Mouse (Mus musculus): ENCODE measurements around the gene Sfxn5. TPM values are rescaled to one million over a fixed set of nuclear protein-coding genes. Genes with fewer than 3 reads are reported as not detected.
A peak's percentile ranks its signal among the peaks of the same experiment; 100 is the strongest.

The Sfxn5 gene
- polyA plus RNA-seq, 1 experiment, result 172 TPM

DNA sequence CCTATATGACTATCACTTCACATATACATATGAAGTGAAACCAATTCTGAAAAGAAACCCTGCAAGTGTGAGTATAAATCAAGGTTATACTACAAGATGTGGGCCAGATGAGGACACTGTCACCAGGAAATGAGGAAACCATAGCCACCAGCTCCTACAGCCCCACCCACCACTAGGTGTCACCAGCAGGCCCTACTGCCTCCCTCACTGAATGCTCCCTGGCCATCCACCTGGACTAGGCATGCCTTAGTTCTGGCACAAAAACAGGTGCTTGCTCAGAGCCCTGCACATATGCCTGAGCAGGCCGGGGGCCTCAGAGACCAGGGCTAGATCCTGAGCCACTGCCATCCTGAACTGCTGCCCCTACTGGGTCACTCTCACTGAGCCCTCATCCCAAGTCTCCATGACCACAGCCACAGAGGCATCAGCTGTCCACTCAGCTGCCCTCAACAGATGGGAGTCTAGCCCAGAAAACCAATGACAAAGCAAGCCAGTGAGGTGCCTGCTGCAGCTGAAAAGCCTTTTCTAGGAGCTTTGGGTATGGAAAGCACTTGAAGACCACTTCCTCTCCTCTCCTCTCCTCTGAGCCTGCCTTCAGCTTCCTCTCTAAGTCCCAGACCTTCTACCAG lies 6.2 kb upstream of the Sfxn5 start:
- Histone ChIP-seq H3K27ac (ENCODE audit: insufficient read depth, low read length) (no peak overlapping the region), H3K4me3 (replicated peaks; ENCODE audit: insufficient read depth, low read depth, low read length) (no peak overlapping the region), H3K4me1 (ENCODE audit: control insufficient read depth, insufficient read depth, low read length) (peaks cover 19% of the 10 kb centered on the region), H3K27me3 (ENCODE audit: control insufficient read depth, insufficient read depth, low read length) (no peaks in the 10 kb centered on the region)
- DNase-seq, result peak; percentile 78 to 82
- WGBS, result 0% methylated on average over 1 of the region's 1 CpGs
- no peak for TF ChIP-seq POLR2A (IDR thresholded peaks at IDR 0.05; ENCODE audit: borderline replicate concordance, insufficient read depth, low read length)
- TF ChIP-seq CTCF (IDR thresholded peaks at IDR 0.05; ENCODE audit: borderline replicate concordance, insufficient read depth, low read depth, low read length), result peak; percentile 82; the same call in 1 of the 2 replicates

DNA sequence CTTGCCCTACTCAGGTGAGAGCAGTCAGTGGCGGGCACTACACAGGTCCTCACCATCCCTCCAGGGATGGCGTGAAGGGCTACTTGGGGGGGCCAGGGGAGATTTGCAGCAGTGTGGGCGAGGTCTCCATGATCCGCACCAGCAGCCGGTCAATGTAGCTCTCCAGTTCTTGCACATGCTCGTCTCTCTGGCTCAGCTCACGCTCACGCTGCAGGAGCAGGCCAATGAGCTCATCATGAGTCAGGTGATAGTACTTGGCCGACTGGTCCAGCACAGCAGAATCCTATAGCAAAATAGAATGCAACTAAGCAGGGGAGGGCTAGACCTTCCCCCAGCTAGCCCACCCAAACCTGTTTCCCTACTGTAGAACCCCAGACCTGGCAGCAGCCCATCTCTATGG lies 3.7 kb upstream of the Sfxn5 start:
- H3K27me3 ChIP-seq (ENCODE audit: control insufficient read depth, insufficient read depth, low read length), result no peaks in the 10 kb centered on the region
- TF ChIP-seq POLR2A (IDR thresholded peaks at IDR 0.05; ENCODE audit: borderline replicate concordance, insufficient read depth, low read length), result no peak
- TF ChIP-seq CTCF (IDR thresholded peaks at IDR 0.05; ENCODE audit: borderline replicate concordance, insufficient read depth, low read depth, low read length), result no peak
- H3K27ac ChIP-seq (ENCODE audit: insufficient read depth, low read length), result no peak overlapping the region
- H3K4me3 ChIP-seq (replicated peaks; ENCODE audit: insufficient read depth, low read depth, low read length), result no peak overlapping the region
- H3K4me1 ChIP-seq (ENCODE audit: control insufficient read depth, insufficient read depth, low read length), result peaks cover 19% of the 10 kb centered on the region
- DNase-seq, result peak in 1 of 2 experiments; percentile 62
- WGBS, result 78% methylated on average over 9 of the region's 9 CpGs

DNA sequence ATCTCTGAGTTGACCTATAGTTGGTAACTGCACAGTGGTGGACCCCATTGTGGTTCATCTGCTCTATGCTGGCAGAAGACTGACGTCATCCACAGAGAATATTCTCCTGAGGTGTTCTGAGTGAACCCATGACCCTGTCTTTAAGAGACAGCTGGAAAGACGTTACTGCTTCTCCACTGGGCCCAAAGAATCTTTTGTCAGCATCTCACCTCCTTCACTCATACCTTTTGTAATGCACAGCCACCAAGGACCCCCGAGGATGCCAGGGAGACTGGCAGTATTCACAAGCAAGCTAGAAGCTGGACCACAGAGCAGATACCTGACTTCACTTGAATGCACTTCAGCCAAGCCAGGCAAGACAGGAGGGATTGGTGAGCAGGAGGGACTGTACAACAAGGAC lies 2.1 kb upstream of the Sfxn5 start:
- no peak overlapping the region for H3K27ac ChIP-seq (ENCODE audit: insufficient read depth, low read length)
- H3K4me1 ChIP-seq (ENCODE audit: control insufficient read depth, insufficient read depth, low read length), result peaks cover 22% of the 10 kb centered on the region
- no peak overlapping the region for H3K4me3 ChIP-seq (replicated peaks; ENCODE audit: insufficient read depth, low read depth, low read length)
- WGBS, result 51% methylated on average over 3 of the region's 3 CpGs
- H3K27me3 ChIP-seq (ENCODE audit: control insufficient read depth, insufficient read depth, low read length), result no peaks in the 10 kb centered on the region
- DNase-seq, result no peak
- TF ChIP-seq CTCF (IDR thresholded peaks at IDR 0.05; ENCODE audit: borderline replicate concordance, insufficient read depth, low read depth, low read length) (no peak), POLR2A (IDR thresholded peaks at IDR 0.05; ENCODE audit: borderline replicate concordance, insufficient read depth, low read length) (no peak)

DNA sequence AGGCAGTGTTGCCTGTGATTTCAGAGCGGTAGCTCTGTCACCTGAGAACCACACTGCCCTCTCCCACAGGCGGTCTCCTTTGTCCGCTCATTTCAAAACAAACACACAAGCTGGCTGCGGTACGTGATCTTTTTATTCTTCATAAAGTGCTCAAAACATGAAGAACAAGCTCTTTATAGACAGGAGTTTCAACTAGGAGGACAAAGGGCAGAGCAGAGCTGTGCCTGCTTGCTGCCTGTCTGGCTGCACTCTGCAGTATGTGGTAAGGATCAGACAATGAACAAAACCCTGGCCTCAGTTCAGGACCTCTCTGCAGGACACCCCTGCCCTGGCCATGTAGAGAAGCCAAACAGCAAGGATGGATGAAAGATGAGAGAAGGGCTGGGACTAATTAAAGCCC lies 1.6 kb upstream of the Sfxn5 start:
- TF ChIP-seq POLR2A (IDR thresholded peaks at IDR 0.05; ENCODE audit: borderline replicate concordance, insufficient read depth, low read length), result no peak
- TF ChIP-seq CTCF (IDR thresholded peaks at IDR 0.05; ENCODE audit: borderline replicate concordance, insufficient read depth, low read depth, low read length), result no peak
- WGBS, result 79% methylated on average over 5 of the region's 5 CpGs
- H3K27me3 ChIP-seq (ENCODE audit: control insufficient read depth, insufficient read depth, low read length), result no peaks in the 10 kb centered on the region
- peak overlapping the region; percentile 96; the same call in 1 of the 2 replicates for H3K27ac ChIP-seq (ENCODE audit: insufficient read depth, low read length)
- no peak overlapping the region for H3K4me3 ChIP-seq (replicated peaks; ENCODE audit: insufficient read depth, low read depth, low read length)
- DNase-seq, result peak; percentile 38 to 48
- H3K4me1 ChIP-seq (ENCODE audit: control insufficient read depth, insufficient read depth, low read length), result peaks cover 18% of the 10 kb centered on the region

DNA sequence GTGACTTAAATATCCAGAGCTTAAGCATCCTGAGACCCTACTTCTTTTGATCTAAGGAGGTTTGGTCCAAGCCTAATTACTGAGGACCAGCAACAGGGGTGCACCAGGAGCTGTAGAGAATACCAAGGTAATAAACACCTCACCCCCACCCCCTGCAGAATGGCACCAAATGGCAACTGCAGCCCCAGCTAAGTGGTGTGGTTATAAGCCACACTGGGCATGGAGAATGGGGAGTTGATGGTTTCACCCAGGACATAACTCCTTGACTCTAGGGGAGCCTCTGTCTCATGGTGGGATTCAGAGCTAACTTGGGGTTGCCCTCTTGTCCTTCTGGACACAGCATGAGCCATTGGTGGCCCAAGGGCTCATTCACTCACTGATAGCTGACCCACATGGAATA lies 1.0 kb upstream of the Sfxn5 start:
- H3K4me3 ChIP-seq (replicated peaks; ENCODE audit: insufficient read depth, low read depth, low read length), result no peak overlapping the region
- H3K27ac ChIP-seq (ENCODE audit: insufficient read depth, low read length), result peak overlapping the region; percentile 96
- no peak for TF ChIP-seq CTCF (IDR thresholded peaks at IDR 0.05; ENCODE audit: borderline replicate concordance, insufficient read depth, low read depth, low read length)
- no peak for TF ChIP-seq POLR2A (IDR thresholded peaks at IDR 0.05; ENCODE audit: borderline replicate concordance, insufficient read depth, low read length)
- H3K27me3 ChIP-seq (ENCODE audit: control insufficient read depth, insufficient read depth, low read length), result no peaks in the 10 kb centered on the region
- no peak for DNase-seq
- peaks cover 13% of the 10 kb centered on the region for H3K4me1 ChIP-seq (ENCODE audit: control insufficient read depth, insufficient read depth, low read length)

DNA sequence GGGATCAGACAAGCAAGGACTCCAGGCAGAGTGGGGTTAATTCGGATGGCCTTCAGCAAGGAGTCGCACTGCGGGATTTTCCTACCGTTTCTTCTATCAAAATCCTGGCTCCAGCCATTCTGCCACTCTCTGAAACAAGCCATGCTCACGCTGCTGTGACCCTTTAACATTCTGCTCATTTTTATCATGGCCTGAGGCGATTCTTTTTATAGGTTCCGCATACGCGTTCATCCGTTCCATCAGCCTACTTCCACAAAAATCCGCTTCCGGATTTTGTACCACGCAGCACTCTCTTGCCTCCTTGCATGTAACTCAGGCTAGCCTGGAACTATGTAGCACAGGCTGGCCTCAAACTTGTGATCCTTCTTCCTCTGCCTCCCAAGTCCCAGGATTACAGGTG lies 510 bp upstream of the Sfxn5 start:
- peaks cover 10% of the 10 kb centered on the region for H3K4me1 ChIP-seq (ENCODE audit: control insufficient read depth, insufficient read depth, low read length)
- DNase-seq, result no peak
- H3K27me3 ChIP-seq (ENCODE audit: control insufficient read depth, insufficient read depth, low read length), result no peaks in the 10 kb centered on the region
- TF ChIP-seq POLR2A (IDR thresholded peaks at IDR 0.05; ENCODE audit: borderline replicate concordance, insufficient read depth, low read length), result no peak
- TF ChIP-seq CTCF (IDR thresholded peaks at IDR 0.05; ENCODE audit: borderline replicate concordance, insufficient read depth, low read depth, low read length), result no peak
- peak overlapping the region; percentile 96 for H3K27ac ChIP-seq (ENCODE audit: insufficient read depth, low read length)
- peak overlapping the region; percentile 85 for H3K4me3 ChIP-seq (replicated peaks; ENCODE audit: insufficient read depth, low read depth, low read length)
- under 1% methylated on average over 13 of the region's 13 CpGs for WGBS

DNA sequence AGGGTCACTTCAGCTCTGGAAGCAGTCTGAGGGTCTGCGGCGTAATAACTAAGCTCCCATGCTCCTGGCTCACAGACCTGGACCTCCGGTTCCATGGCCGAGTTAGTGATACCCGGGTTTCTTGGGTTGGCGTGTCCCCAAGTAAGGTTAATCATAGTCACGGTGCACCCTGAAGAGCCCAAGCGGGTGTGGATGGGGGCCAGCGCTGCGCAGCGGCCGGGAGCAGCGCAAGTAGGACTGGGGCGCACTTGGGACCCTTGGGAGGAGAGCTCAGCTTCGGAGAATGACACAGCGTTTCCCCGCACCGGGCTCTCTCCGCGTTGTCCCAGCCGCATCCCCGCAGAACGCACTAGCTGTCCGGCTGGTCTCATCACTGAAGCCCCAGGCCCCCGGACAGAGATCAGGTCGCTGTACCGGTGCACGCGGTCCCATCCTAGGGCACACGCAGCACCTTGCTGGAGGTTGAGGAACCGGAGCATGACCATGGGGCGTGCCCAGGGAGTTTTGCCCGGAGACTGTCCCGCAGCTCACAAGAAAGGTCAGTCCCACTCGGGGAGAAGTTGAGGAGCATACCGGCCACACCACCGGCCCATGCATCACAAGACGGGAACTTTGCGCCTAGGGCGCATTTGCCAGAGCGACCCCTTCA lies 747 bp downstream of the Sfxn5 start:
- WGBS, result under 1% methylated on average over 41 of the region's 41 CpGs
- H3K4me1 ChIP-seq (ENCODE audit: control insufficient read depth, insufficient read depth, low read length), result peaks cover 9% of the 10 kb centered on the region
- peak overlapping the region; percentile 85 for H3K4me3 ChIP-seq (replicated peaks; ENCODE audit: insufficient read depth, low read depth, low read length)
- peak in 1 of 2 experiments; percentile 55 for DNase-seq
- H3K27me3 ChIP-seq (ENCODE audit: control insufficient read depth, insufficient read depth, low read length), result no peaks in the 10 kb centered on the region
- no peak for TF ChIP-seq POLR2A (IDR thresholded peaks at IDR 0.05; ENCODE audit: borderline replicate concordance, insufficient read depth, low read length)
- no peak for TF ChIP-seq CTCF (IDR thresholded peaks at IDR 0.05; ENCODE audit: borderline replicate concordance, insufficient read depth, low read depth, low read length)
- peak overlapping the region; percentile 3 for H3K27ac ChIP-seq (ENCODE audit: insufficient read depth, low read length)

DNA sequence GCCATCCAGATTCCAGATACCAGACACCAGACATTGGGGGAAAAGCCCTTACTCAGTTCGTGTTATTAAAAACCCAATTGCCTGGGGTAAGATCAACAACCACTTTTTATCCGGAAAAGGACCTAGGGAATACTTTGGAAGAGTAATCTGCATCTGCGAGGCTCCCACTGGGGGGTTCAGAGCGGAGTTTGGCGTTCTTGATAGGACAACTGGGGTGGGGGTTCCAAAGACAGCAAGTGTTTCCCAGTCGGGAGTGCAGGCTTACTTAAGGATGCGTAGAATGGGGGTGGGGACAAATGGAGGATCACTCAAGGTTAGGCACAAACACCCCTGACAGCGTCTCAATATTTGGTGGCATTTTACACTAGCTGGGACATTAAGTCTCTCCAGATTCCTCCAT lies 1.5 kb downstream of the Sfxn5 start:
- Histone ChIP-seq H3K4me3 (replicated peaks; ENCODE audit: insufficient read depth, low read depth, low read length) (peak overlapping the region; percentile 18), H3K27me3 (ENCODE audit: control insufficient read depth, insufficient read depth, low read length) (no peaks in the 10 kb centered on the region), H3K27ac (ENCODE audit: insufficient read depth, low read length) (no peak overlapping the region), H3K4me1 (ENCODE audit: control insufficient read depth, insufficient read depth, low read length) (peaks cover 9% of the 10 kb centered on the region)
- no peak for TF ChIP-seq CTCF (IDR thresholded peaks at IDR 0.05; ENCODE audit: borderline replicate concordance, insufficient read depth, low read depth, low read length)
- no peak for TF ChIP-seq POLR2A (IDR thresholded peaks at IDR 0.05; ENCODE audit: borderline replicate concordance, insufficient read depth, low read length)
- WGBS, result 20% methylated on average over 8 of the region's 8 CpGs
- DNase-seq, result peak in 1 of 2 experiments; percentile 30
